Mouse (Mus musculus) midbrain, postnatal 0 days (tissue): ENCODE measurements around the gene Mtx2. TPM values are rescaled to one million over a fixed set of nuclear protein-coding genes. Genes with fewer than 3 reads are reported as not detected.
A peak's percentile ranks its signal among the peaks of the same experiment; 100 is the strongest.

Source experiments
- ATAC-seq: fragments of 200-750 bp; cut with Nextera tagmentation; 2 replicates; pipeline ENCODE4 v1.8.0; 2017; ENCODE audit warnings: moderate number of reproducible peaks, mild to moderate bottlenecking, moderate TSS enrichment, moderate library complexity; ENCODE audit not compliant: low FRiP score
- DNase-seq: peaks from one replicate; pipeline ENCODE4 v3.0.0-alpha.2; 2015; ENCODE audit warnings: low spot score
- H3K27ac ChIP-seq: fragments of 300-500 bp; sonication (generic); 2 replicates; pipeline ENCODE4 v1.5.1; 2014; ENCODE audit warnings: low read depth, mild to moderate bottlenecking, low read length, mixed read lengths
- H3K27me3 ChIP-seq: fragments of 300-500 bp; sonication (generic); 2 replicates; pipeline ENCODE4 v1.6.1; 2014; ENCODE audit warnings: low read length, control low read depth, mixed read lengths; ENCODE audit not compliant: insufficient read depth
- H3K36me3 ChIP-seq: fragments of 300-500 bp; sonication (generic); 2 replicates; pipeline ENCODE4 v1.6.1; 2014; ENCODE audit warnings: low read length, control low read depth, mixed read lengths; ENCODE audit not compliant: insufficient read depth
- H3K4me1 ChIP-seq: fragments of 300-500 bp; sonication (generic); 2 replicates; pipeline ENCODE4 v1.6.1; 2014; ENCODE audit warnings: mild to moderate bottlenecking, control low read depth, antibody characterized with exemption, low read length, mixed read lengths; ENCODE audit not compliant: insufficient read depth
- H3K4me2 ChIP-seq: fragments of 300-500 bp; sonication (generic); 2 replicates; pipeline ENCODE4 v1.6.1; 2014; ENCODE audit warnings: low read depth, mild to moderate bottlenecking, low read length, mixed read lengths; ENCODE audit not compliant: poor library complexity, severe bottlenecking
- H3K4me3 ChIP-seq: fragments of 300-500 bp; sonication (generic); 2 replicates; pipeline ENCODE4 v1.5.1; 2014; ENCODE audit warnings: low read depth, mild to moderate bottlenecking, low read length, moderate library complexity
- H3K9ac ChIP-seq: fragments of 300-500 bp; sonication (generic); replicated peaks from 2 replicates; pipeline ENCODE4 v1.6.1; 2014; ENCODE audit warnings: mild to moderate bottlenecking, low read length, moderate library complexity, mixed read lengths; ENCODE audit not compliant: poor library complexity, severe bottlenecking
- H3K9me3 ChIP-seq: fragments of 300-500 bp; sonication (generic); 2 replicates; pipeline ENCODE4 v1.6.1; 2016; ENCODE audit warnings: low read length, control low read depth
- CTCF ChIP-seq: IDR thresholded peaks from 2 replicates; pipeline ENCODE4 v1.5.1; 2016; ENCODE audit warnings: antibody characterized with exemption, mild to moderate bottlenecking
- WGBS: fragments of 180-500 bp; shearing (Covaris S2); extraction: QIAGEN DNeasy Blood & Tissue Kit; methylation state at CpG from one replicate; pipeline ENCODE4 v1.1.7; 2014; 5-methylcytosine and 5-hydroxymethylcytosine counted together
- polyA plus RNA-seq: library from polyadenylated mRNA; unstranded; fragments of >200 nt; fragmentation: Nextera tagmentation; extraction: Ambion mirVana; gene quantifications from 2 replicates; pipeline ENCODE4 v1.2.1, GENCODE M21; 2015
- total RNA-seq: library from RNA; depleted of rRNA; stranded (reverse); fragments of >200 nt; gene quantifications from 2 replicates; pipeline ENCODE4 v1.2.3, GENCODE M21; 2014

Gene Mtx2
- total and polyA plus RNA-seq, 2 experiments from 2014 or later, result 114 to 151 TPM

- no peaks in the 10 kb centered on the region for H3K4me1 ChIP-seq
- H3K4me2 ChIP-seq, result no peak overlapping the region
- no peaks in the 10 kb centered on the region for H3K27me3 ChIP-seq
- H3K4me3 ChIP-seq, result no peak overlapping the region
- ATAC-seq (no peak), DNase-seq (no peak)
- no peaks in the 10 kb centered on the region for H3K9me3 ChIP-seq
- TF ChIP-seq CTCF, result no peak
- peaks cover 6% of the 10 kb centered on the region; the same call in 1 of the 2 replicates for H3K36me3 ChIP-seq
- no peak overlapping the region for H3K9ac ChIP-seq
- WGBS, result 85% methylated on average over 9 of the region's 9 CpGs
- no peak overlapping the region for H3K27ac ChIP-seq
Measured at GRCm38 (mm10) chr2:74874043-74874442, 48.4 kb downstream of the Mtx2 start.

- H3K27ac ChIP-seq, result no peak overlapping the region
- no peak overlapping the region for H3K4me2 ChIP-seq
- 0 out of 2 replicates have a peak, but pooled peaks cover 2% of the 10 kb centered on the region for H3K36me3 ChIP-seq
- no peak for ATAC-seq
- TF ChIP-seq CTCF, result no peak
- no peaks in the 10 kb centered on the region for H3K9me3 ChIP-seq
- no peak overlapping the region for H3K9ac ChIP-seq
- H3K4me1 ChIP-seq, result no peaks in the 10 kb centered on the region
- H3K27me3 ChIP-seq, result no peaks in the 10 kb centered on the region
- 90% methylated on average over 9 of the region's 9 CpGs for WGBS
- H3K4me3 ChIP-seq, result no peak overlapping the region
- peak; percentile 34 for DNase-seq
Measured at GRCm38 (mm10) chr2:74884357-74884756, 58.8 kb downstream of the Mtx2 start.

DNA sequence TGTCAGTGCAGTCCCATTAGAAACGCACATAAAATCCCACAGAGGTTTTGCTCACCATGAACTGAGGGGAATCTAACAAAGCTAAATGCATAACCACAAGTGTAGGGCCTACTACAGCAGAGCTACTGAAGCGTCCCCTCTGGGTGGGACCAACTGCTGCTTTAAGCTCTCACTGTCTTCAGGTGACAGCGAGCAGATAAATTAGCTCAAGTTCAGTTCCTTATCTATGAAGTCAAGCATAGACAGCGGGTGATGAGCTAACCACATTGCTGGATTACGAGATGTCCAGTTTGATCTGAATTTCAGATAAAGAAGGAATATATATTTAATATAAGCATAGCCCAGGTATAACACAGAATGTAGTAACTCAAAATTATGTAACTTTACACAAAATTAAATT is 66.3 kb downstream of the Mtx2 start:
- WGBS, result 69% methylated on average over 5 of the region's 5 CpGs
- H3K9ac ChIP-seq, result no peak overlapping the region
- H3K9me3 ChIP-seq, result no peaks in the 10 kb centered on the region
- 0 out of 2 replicates have a peak, but pooled peaks cover 1% of the 10 kb centered on the region for H3K36me3 ChIP-seq
- no peak for TF ChIP-seq CTCF
- DNase-seq (no peak), ATAC-seq (no peak)
- no peaks in the 10 kb centered on the region for H3K4me1 ChIP-seq
- no peak overlapping the region for H3K27ac ChIP-seq
- H3K4me3 ChIP-seq, result no peak overlapping the region
- no peaks in the 10 kb centered on the region for H3K27me3 ChIP-seq
- no peak overlapping the region for H3K4me2 ChIP-seq

- Histone ChIP-seq H3K4me3 (no peak overlapping the region), H3K27ac (no peak overlapping the region), H3K9me3 (no peaks in the 10 kb centered on the region), H3K4me1 (no peaks in the 10 kb centered on the region), H3K9ac (no peak overlapping the region), H3K4me2 (no peak overlapping the region), H3K36me3 (no peaks in the 10 kb centered on the region), H3K27me3 (no peaks in the 10 kb centered on the region)
- DNase-seq (no peak), ATAC-seq (no peak)
- no peak for TF ChIP-seq CTCF
- WGBS, result 53% methylated on average over 7 of the region's 7 CpGs
Measured at GRCm38 (mm10) chr2:74892881-74893615, 67.4 kb downstream of the Mtx2 start.

DNA sequence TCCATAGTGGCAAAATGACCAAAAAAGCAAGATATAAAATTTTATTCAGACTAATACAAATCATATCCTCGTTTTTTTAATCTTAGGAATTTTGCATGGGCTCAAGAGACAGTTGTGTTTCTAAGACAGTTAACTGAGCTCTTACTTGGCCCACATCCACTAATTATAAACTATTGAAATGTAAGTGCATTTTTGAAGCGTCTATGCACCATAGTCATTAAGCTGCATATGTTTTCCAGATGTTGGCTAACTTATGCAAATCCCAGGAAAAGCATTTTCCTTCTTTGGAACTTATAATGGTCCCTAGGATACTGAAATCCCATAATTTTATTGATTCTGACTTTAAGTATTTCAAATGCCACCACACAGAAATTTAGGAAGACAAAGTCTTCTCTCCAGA is 68.5 kb downstream of the Mtx2 start:
- ATAC-seq (no peak), DNase-seq (no peak)
- WGBS, result 69% methylated on average over 2 of the region's 2 CpGs
- H3K4me3 ChIP-seq, result no peak overlapping the region
- no peaks in the 10 kb centered on the region for H3K36me3 ChIP-seq
- H3K9me3 ChIP-seq, result no peaks in the 10 kb centered on the region
- H3K4me2 ChIP-seq, result no peak overlapping the region
- no peak overlapping the region for H3K27ac ChIP-seq
- H3K4me1 ChIP-seq, result no peaks in the 10 kb centered on the region
- H3K9ac ChIP-seq, result no peak overlapping the region
- H3K27me3 ChIP-seq, result no peaks in the 10 kb centered on the region
- no peak for TF ChIP-seq CTCF

DNA sequence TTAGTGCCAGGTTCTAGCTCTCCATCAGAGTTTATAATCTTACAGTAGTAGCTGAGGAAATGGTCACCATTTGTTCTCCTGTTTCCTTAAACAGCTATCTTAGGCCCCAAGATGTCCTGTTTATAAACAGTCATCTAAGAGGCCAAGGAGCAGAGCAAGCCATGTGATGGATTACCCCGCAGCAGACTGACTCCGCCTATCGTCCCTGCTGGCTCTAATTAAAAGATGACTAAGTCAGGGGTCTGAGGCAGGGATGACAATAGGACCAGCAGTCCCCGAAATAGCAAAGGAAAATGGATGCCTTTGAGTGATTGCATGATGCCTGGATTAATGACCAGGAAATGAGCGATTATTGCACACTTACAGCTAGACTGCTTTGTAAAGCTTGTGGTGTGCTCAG is 74.4 kb downstream of the Mtx2 start:
- no peaks in the 10 kb centered on the region for H3K36me3 ChIP-seq
- ATAC-seq, result no peak
- no peak overlapping the region for H3K4me2 ChIP-seq
- H3K27me3 ChIP-seq, result no peaks in the 10 kb centered on the region
- H3K9ac ChIP-seq, result no peak overlapping the region
- H3K4me3 ChIP-seq, result no peak overlapping the region
- TF ChIP-seq CTCF, result no peak
- H3K27ac ChIP-seq, result no peak overlapping the region
- 36% methylated on average over 5 of the region's 5 CpGs for WGBS
- H3K9me3 ChIP-seq, result no peaks in the 10 kb centered on the region
- no peak for DNase-seq
- H3K4me1 ChIP-seq, result no peaks in the 10 kb centered on the region
